Mouse (Mus musculus) ZHBTc4 (cell line): ENCODE results near the gene Pcolce2.
A peak's percentile ranks its signal among the peaks of the same experiment; 100 is the strongest.
"Not testable (repeated sequence)": the region's sequence is repeated elsewhere in the genome, so short reads cannot be mapped to it uniquely, and the experiment has no call there.

Source experiments
- DNase-seq: peaks from one replicate; pipeline ENCODE4 v3.0.0-alpha.2; 2011; ENCODE audit warnings: low read depth, low spot score

The Pcolce2 gene

GRCm38 (mm10) chr9:95637271-95638181 lies at the start of gene Pcolce2:
Gene Pcolce2, plus strand, starts transcription at chr9:95637601.
- peak; percentile 89 for DNase-seq

GRCm38 (mm10) chr9:95588070-95588469 lies 49.3 kb upstream of the Pcolce2 start:
- peak; percentile 81 for DNase-seq

DNA sequence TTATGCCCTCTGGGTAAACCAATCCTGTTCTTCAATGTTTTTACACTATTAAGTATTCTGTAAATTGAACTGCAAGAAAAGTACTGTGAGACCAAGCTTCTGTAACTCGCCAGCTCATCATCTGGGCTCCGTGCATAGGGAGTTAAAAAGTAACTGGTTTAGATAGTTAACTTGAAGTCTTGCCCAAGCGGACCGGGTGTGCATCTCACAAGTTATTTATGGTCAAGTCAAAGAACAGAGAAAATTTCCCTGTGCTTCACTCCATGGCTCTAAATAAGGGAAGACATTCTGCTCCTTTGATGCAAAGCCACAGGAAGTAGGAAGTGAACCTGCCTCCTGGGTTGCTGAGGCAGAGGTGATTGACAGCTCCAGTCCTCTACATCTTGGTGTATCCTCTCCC lies 43.1 kb upstream of the Pcolce2 start:
- no peak for DNase-seq

DNA sequence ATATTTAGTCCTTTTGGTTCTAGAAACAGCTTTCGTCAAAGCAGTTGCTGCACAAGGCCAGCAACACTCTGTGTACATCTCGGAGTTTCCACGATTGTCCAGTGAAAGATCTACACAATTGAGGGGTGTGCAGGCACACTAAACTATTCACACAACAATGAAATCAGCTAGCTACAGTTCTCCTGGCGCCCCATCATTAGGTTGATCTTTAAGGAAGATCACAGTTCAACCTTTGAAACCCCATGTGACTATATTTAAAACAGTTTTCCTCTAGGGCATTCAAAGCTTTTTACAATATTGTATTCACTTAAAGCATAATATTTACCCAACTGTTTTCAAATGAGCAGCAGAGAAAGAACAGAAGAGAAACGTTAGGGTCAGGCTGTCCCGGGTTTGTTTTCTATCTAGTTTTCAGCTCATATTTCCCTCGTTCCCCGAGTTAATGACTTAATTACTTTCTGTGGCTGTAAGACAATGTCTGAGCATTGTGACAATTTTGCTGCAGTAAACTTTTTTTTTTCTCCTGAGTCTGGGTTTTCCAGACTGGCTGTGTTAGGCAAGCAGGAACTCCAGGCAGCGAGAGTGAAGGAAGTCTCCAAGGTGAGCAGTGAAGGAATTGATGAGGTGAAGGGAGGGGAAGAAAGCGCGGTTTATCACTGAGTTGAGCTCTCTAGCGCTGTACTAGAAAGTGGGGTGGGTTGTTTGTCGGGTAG lies 39.8 kb upstream of the Pcolce2 start:
- no peak for DNase-seq

DNA sequence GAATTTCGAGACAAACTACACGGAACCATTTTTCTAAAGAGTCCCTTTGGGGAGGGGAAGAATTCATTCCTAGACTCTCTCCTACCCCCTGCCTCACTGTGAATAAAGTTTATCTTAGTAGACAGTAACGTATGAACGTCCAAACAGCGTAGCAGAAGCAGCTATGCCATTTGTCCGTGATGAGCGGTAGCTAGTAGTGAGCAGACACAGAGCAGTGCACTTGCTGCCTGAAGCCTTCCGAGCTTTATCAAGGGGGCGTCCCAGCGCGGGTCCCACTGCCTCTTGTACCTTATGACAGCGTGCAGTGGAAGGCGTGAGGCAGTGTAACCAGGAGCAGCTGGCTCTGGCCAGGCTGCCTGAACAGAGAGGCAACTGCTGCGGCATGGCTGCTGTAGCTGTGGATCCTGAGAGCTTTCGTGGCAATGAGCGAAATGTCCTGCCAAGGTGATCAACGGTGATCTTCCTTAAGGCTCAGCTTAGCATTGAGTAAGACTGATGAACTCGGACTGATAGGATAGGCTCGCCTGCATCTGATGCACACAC lies 39.2 kb upstream of the Pcolce2 start:
- DNase-seq, result peak; percentile 27

DNA sequence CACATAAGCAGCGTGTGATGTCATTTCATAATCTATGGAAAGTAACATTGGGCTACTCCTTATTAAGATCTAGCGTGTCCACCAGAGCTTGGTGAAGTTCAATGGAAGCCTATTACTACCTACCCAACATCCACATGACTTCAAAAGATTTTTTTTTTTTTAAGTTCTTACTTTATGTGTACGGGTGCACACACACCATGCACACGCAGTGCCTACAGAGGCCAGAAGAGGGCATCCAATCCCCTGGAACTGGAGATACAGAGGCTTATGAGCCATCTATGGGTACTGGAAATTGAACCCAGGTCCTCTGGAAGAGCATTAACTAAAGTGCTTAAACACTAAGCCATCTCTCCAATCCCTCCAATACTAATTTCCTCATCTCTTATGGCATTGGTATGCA lies 38.0 kb upstream of the Pcolce2 start:
- peak; percentile 62 for DNase-seq

DNA sequence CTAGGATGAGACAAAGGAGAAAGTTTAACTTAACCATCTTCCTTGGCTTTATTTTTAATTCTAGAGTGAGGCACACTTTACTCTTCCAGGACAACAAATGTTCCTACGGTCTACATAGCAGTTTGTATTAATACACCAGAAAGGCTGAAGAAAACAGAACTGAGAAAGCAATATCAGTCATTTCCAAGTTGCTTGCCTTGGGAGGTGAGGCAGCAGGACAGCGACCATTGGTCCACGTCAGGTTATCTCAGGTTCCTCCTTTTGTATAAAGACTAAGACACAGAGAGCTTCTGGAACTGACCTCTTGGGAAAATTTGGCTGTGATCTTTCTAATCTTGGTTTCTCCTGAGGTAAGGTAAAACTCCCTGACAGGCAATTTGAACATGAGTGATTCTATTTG lies 34.6 kb upstream of the Pcolce2 start:
- no peak for DNase-seq

DNA sequence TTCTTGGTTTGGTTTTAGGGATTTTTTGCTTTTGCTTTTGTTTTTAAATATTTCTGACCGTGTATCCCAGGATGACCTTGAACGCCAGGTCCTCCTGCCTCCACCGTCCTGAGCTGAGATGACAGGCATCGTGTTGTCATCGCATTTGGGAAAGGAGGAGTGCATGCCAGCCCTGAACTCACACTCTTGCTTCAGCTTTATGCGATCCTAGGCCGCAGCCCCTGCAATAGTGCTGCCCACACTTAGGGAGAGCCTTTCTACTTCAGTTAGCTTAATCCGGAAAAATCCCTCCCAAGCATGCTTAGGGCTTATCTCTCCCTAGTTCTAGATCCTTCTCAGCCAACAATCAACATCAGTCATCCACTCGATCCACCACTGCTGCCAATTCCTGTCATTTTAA lies 34.1 kb upstream of the Pcolce2 start:
- no peak for DNase-seq

GRCm38 (mm10) chr9:95607196-95607595 lies 30.2 kb upstream of the Pcolce2 start:
- DNase-seq, result peak; percentile 13

GRCm38 (mm10) chr9:95612246-95612768 lies 25.1 kb upstream of the Pcolce2 start:
- peak; percentile 68 for DNase-seq

DNA sequence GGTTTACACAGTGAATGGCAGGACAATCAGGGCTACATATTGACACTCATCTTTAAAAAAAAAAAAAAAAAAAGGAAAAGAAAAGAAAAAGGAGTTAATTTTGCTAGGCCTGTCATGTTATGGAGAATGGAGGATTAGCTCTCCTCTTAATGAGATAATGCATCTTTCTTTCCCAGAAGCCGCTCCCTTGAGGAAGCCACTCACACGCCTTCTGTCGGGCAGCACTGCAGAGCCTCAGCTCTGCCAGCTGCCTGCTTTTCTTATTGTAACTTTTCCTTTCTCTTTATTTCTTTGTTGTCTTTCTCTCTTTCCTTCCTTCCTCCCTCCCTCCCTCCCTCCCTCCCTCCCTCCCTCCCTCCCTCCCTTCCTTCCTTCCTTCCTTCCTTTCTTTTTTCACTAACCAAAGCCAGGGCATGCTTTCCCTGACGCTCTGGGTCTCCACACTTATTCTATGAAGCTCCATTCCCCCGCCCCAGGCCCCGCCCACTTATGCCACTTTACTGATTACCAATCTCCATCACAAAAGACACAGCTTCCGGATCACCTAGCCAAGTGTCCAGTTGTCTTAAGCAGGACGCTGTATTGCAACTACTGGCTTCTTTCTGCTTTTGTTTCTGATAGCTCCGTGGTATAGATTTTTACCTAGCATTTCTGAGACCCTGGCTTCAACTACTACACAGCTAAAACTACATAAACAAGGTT lies 23.8 kb upstream of the Pcolce2 start:
- DNase-seq, result peak; percentile 67

DNA sequence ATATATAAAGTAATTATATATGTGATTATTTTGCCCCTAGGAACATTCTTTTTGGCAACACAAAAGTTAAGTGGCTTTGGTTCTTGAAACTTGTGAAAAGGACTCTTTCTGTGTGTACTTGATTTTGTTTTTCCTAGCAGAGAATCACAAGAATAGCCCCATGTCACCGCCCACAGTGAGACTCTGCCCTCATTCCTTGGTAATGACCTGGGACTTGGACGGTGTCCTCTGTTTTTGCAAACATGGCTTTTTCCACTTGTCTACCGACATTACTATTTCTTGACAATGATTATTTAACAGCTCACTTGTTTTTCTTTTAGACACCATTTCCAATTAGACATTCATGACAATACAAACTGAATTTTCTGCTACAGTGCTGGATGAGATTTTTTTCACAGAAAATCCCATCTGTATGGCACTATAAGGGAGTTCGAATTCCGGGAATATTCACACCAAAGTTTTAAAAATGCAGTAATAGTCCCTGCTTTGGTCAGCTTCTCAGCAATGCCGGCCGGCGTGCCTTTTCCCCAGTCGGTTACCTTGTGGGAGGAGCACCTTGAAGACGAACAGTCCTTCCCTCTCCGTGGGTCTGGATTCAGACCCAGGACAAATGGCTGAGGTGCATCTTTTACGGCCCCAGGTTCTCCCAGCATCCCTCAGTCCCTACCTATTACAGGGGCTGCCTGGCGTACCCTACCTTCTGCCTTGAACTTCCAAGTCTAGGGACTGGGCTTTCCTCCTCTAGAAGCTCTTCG lies 22.4 kb upstream of the Pcolce2 start:
- no peak for DNase-seq

DNA sequence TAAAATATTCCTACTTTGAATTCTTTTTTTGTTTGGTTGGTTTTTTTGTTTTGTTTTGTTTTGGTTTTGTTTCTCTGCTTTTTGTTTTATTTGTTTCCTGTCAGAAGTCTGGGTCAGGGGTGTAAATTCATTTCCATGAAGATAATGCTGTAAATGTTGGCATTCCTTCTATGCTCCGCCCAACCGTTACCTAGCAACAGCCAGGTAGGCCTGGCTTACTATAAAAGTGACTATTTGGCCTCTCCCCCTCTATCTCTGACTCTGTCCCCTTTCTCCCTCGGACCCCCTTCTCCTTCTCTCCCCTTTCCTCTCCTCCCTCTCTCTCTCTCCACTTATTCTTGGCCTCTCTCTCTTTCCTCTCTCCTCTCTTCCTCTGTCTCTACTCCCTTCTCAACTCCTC lies 21.4 kb upstream of the Pcolce2 start:
- DNase-seq, result peak; percentile 20

DNA sequence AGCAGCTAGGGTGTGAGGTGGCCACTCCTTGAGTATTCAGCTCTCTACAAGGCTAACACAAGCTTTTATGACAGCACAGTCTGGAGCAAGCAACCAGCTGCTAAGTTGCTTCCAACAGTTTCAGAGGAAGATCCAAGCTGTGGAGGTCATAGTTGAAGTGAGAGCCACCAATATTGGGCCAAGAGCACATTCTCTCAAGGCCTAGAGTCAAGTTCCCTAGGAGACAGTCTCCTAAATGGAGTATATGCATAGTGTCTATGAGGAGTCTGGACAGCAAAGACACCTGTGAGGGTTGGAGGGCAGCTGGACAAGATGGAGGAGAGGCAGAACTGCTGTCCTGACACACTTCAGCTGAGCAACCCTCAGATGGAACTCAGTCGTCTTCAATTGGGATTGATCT lies 18.8 kb upstream of the Pcolce2 start:
- DNase-seq, result no peak

GRCm38 (mm10) chr9:95624072-95624471 lies 13.3 kb upstream of the Pcolce2 start:
- DNase-seq, result no peak

DNA sequence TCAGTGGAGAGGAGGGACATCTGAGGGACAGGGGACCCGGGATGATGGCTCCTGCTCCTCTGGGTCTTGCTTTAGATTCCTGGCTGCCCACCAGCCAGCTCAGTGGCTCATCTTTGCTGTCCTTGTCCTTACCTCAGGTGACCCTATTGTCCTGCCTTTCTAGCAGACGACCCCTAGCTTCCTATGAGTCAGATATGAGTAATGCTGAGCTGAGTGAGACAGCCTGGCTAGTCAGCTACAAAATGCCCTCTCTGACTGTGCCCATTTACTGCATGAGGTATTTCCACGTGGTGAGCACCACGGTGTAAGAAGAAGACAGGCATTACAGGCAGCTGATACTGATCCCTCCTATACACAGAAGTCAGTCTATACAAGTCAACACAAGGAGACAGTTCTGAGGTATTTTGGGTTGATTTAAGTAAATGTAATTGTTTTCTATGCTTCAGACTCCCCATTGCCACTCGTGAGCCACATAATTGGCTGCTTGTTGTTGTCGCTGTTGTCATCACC lies 8.9 kb upstream of the Pcolce2 start:
- no peak for DNase-seq

DNA sequence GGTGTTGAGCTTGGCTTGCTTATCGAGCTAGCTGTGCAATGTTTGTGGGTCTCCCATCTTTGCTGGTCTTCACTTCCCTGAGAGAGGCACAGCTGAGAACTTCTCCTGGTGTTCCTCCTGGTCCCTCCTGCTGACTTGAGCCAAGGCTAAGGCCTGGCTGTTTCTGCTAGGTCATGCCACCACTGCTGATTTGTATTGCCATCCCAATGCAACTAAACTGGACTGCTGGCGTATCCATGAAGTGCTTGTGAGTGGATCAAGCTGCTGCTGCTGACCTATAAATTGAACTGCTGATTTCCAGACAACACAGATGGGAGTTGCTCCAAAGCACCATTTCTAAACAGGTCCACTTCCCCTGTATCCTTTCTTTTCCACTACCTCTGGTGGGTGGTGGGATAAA lies 7.8 kb upstream of the Pcolce2 start:
- not testable (repeated sequence) for DNase-seq

DNA sequence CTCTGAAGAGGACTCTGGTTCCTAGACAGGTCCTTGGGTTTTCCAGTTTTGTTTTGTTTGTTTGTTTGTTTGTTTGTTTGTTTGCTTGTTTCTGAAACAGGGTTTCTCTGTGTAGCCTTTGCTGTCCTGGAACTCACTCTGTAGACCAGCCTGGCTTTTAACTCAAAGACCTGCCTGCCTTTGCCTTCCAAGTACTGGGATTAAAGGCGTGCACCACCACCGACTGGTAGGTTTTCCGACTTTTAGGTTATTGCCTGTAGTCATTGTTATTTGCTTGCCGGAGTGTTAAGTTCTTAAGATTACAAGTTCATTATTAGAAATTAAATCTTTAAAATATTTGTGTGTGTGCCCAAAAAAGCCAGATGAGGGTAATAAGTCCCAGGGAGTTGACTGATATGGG lies 1.0 kb upstream of the Pcolce2 start:
- no peak for DNase-seq

DNA sequence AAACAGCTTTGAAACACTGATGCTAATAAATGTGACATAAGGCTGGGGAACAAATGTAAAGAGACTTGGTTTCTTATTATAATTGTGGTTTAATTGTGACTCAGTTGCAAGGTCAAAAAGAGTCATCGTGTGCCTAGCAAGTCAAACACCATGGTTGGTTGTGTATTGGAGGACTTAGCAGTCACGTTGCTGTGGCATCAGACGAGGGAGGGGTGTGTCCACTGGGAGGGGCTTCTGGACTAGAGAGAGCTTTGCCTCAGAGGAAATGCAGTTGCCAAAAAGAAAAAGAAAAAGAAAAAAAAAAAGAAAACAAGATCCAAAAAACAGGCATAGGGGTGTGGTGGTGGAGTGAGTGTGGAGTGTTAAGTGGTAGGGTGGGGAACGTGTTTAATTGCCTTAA lies 2.5 kb downstream of the Pcolce2 start:
- peak; percentile 67 for DNase-seq

DNA sequence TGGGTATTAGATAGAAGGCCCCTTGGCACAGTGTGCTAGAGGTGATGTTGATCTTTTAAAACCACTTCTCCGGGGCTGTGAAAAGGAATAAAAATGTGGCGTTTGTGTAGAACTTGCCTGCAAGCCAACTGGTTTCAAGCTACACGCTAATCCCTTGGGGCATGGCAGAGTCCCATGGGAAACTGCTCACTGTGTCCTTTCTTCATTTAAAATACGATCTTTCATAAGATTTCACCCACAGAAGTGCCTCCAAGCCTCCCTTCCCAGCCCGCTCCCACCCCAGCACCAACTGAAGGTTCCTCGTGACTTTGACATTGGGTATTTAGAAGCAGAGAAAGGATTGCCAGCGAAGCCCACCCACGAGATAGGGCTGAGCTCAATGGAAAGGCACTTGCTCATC lies 8.5 kb downstream of the Pcolce2 start:
- DNase-seq, result no peak

DNA sequence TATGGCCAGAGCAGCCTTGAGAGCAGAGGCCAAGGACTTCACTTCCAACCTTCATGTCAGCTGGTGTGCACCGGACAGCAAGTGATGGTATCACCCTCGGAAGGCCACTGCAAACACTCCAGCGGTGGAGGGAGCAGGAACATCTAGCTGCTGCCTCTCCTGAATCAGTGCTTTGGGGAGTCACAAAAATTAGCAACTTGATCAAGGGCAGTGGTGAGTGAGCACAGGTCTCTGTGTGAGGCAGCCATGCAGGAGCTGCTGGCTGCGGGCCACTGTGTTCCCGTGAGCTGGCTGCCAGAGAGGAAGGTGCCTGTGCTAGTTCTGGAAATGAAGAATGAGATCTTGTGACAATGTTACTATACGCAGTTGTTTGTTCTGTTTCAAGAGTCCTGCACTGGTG lies 16.0 kb downstream of the Pcolce2 start:
- no peak for DNase-seq
